Mouse (Mus musculus) stomach, postnatal 0 days (tissue): ENCODE measurements around the gene Fam83f.

ENCODE experiments used
- CTCF ChIP-seq: IDR thresholded peaks from 2 replicates; pipeline ENCODE4 v1.5.1; 2016; ENCODE audit warnings: antibody characterized with exemption, low read depth, mild to moderate bottlenecking, moderate library complexity
- EP300 ChIP-seq: optimal IDR thresholded peaks from 2 replicates; pipeline ENCODE3; 2016; ENCODE audit warnings: antibody characterized with exemption

DNA sequence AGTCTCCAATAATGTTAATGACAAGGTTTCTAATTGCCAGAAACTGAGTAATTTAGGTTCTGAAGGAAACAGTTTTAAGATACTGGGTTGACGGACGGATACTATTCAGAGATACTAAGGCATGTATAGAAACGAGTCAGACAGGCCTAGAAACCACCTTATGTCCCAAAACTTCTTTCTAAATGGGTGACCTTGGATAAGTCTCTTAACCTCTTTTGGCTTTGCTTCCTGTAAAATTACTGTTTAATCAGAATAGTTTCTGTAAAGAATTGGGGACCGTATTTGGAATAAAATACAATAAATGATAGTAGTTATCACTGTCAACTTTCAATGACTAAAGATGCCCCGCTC is 38.6 kb downstream of the Fam83f start:
- TF ChIP-seq CTCF (no peak), EP300 (no peak)
